Mouse (Mus musculus): Measurements from ENCODE around the gene Cd36. TPM values are rescaled to one million over a fixed set of nuclear protein-coding genes. Genes with fewer than 3 reads are reported as not detected.

Gene Cd36
- total RNA-seq, 2 experiments from 2014 or later: 2.1 to 3.3 TPM

DNA sequence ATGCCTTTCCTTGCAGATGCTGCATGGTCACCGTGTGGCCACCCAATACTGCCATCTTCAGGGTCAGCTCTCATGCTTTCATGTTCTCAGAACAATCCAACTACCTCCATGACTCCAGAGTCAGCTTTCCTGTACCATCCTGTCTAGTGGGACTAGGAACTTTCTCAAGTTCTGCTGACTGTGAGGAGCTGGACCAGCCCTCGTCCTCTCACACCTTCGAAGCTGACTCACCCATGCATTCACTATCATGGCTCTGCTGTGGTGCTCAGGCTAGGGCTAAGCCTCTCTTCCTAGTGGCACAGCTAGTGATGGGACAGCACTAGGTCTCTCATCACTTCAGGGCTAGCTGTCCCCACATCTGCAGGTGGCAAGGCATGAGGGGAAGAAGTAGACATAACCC is 30.7 kb downstream of the Cd36 start:
- DNase-seq: no peak

DNA sequence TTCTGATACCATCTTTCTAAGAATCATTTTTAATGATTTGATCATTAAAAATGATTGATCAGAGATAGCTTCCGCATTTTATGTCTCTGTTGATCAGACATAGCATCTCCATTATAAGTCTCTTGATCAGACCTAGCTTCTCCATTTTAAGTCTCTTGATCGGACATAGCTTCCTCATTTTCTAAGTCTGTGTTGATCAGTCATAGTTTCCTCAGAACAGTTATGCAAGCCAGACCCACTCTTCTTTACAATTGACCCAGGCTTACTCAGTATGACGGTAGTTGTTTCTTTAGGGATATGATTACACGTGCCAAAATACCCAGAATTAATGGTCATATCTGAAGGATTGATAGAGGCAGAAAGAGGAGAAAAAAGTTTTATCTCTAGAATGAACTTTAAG is 31.3 kb downstream of the Cd36 start:
- DNase-seq: no peak

DNA sequence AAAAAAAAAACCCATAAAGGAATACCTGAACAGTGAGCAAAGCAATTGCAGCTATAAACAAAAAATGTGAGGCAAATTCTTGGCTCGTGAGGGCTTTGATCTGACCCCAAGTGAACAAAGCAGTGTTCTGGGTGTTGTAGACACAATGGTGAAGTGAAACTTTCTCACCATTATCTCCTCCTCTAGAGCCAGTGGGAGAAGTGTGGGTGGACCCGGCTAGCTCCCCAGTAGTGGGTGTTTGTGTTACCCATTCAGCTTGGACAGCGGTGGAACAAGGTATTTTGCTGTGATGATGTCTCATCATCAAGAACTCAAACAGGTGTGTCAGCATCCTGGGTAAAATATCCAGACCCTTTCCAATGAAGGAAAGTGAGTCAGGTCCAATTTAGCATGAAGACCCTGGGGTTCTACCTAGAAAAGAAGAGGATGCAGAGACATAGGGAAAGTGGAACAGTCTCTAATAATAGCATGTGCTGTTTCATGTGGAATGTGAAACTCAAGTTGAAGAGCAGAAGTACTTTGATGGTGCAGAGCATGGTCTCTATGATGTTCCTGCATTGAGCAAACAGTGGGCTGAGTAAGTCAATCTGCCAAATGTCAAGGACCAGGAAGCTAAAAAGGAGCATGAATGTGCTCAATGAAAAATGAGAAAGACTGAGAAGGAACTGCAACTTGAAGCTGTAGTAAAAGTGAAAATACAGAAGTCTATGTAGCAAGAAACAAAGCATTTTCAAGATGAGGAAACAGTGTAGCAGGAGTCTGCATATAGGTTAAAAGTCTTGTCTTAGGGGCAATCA is 34.3 kb downstream of the Cd36 start:
- no peak for DNase-seq

DNA sequence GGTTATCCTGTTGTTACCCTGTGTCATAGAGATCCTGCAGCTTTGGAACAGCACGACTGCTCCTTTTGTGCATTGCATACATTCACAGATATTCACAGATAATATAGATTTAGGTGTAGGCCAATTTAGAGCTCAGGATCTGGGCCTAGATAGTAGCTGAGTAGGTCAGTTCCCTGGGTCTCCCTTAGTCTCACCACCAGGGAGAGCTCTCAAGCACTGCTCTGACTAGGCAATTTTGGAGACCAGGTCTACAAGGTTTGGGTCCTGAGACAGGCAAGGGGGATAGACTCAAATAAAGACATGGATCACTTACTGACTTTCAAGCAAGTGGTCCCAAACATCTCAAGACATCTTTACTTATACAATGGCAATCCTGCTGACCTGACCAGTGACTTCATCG is 38.0 kb downstream of the Cd36 start:
- no peak for DNase-seq

DNA sequence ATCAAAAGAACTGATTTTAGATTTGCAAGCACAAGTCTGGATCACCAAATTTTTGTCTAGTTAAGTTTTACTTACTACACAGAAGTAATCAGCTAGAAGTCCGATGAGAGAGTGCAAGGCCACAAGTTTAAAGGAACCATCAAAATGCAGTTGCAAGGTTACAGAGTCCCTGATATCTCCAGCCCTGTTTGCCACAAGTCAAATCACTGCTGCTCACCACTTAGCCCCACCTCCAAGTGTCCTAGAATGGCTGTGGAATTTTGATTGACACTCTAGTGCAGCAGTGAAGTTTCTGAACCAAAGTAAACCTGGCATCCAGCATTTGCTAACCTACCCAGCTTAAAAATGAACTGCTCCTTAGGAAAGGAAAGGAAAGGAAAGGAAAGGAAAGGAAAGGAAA is 39.0 kb downstream of the Cd36 start:
- DNase-seq: no peak

DNA sequence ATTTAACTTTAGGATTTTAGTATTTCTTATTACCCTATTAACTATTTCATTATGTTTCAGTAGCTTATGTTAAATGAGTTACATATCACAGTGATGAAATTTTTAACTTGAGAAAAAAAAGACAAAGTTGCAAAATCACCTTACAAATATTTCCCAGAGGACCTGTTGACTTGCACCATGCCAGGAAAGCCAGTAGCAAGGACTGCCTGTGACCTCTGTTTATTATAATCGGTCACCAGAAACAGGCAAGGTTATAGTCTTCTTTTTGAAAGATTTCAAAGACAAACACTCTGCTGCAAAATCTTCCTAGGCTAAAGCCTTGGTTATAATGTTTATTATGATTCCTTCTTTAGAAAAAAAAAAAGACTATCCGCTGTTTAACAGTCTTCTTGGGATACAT is 39.9 kb downstream of the Cd36 start:
- DNase-seq: no peak

DNA sequence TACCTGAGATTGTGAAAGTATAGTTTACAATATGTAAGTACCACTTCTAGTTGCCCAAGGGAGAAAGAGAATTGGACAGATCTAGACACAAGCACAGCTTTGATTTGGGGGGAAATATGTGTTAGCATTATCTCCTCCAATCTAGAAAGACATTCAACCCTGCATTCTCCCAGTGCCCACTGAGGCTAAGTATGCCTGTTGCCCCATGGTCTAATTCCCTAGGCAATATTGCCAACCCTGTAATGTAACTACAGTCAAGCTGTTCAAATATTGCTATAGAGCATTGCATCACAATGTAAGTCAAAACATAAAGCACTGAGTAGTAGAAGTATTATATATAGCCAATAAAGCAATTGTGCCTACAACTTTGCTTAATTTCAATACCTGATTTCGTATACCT is 40.3 kb downstream of the Cd36 start:
- DNase-seq: no peak

DNA sequence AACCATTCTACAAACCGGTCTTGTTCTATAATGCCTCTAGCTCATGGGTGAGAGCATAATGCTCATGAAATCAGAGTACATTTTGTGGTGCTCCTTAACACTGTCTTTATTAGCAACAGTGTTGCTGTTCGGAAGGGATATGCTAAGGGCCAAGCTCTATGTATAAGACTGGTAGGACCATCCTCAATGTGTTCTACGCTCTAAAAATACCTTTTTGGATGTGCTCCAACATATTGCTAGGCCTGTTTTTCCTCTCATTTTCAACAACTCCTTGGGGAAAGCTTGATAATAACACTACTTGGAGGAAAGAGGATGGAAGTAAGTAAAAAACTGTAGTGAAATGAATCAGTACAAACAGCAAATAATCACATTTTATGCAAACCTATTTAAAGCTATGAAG is 44.7 kb downstream of the Cd36 start:
- no peak for DNase-seq

DNA sequence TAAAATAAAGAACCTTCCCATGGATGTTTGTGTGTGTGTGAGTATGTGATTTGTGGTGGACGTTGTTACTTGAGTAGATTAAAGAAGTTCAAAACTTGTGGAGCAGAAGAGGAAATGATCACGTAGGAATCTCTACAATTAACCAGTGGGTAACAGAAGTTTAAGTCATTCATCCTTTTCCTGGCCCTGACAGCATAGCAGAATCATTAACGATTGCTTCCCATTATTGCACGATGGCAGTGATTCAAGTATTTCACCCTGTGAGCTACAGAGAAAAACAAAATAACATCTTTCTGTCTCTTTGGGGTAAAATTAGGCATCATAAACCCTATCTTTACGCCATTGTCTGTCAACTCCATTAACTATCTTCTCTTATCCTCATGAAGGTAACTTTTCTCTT is 45.3 kb downstream of the Cd36 start:
- DNase-seq: no peak

DNA sequence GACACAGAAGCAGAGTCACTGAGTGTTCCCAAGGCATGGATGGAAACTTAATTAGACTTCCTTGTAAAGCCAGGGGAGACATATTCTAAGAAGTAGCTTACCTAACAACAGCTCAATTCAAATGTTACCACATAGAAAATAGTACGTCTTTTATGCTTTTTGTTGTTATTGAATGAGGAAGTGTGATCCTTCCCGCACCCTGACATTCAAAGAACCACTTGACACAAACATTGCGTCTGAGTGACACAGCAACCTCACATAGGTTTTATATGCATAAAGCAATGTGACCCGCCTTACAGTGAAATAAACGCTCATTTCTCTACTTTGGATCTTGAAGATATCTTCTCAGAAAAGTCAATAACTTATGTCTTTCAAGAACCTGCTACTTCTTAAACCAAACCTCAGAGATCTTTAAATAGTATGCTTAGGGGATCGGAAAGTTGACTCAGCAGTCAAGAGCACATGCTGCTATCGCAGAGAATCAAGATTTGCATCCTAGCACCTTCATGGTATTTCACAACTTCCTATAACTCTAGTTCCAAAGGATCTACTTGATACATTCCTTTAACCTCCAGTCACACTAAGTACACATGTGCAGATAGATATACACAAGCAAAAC is 46.4 kb downstream of the Cd36 start:
- DNase-seq: no peak

DNA sequence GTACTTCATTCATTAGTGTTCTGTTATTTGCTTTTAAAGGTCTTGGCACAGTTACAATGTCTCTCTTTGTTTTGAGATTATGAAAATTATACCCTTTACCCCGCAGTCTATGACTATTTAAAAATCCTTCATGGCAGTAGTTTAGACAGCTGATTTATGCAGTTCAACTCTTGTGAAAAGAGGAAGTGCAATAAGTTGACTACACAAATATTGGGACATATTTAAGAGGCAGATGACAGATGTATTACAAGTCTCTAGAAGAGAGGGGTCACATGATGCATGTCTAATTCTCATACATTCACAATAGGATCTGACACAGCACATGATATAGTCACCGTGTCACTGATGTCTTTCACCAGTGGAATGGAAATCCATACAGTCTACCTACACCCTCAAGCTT is 49.1 kb downstream of the Cd36 start:
- no peak for DNase-seq

DNA sequence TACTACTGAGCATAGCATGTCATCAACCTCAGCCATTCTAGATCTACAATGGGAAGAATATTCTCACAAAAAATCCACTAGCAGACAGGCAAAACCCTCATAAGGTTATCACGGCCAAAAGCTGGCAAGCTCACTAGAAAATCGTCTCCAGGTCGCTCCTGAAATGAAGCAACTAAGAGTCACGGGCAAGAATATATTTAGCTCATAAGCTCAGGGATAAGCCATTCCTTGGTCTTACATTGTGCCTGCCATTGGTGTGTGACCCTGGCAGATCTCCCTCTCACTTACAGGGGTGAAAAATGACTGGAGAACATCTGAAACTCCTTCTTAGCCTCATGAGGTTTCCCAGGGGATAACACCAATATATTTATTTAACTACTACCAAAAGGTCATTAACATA is 52.2 kb downstream of the Cd36 start:
- DNase-seq: no peak

DNA sequence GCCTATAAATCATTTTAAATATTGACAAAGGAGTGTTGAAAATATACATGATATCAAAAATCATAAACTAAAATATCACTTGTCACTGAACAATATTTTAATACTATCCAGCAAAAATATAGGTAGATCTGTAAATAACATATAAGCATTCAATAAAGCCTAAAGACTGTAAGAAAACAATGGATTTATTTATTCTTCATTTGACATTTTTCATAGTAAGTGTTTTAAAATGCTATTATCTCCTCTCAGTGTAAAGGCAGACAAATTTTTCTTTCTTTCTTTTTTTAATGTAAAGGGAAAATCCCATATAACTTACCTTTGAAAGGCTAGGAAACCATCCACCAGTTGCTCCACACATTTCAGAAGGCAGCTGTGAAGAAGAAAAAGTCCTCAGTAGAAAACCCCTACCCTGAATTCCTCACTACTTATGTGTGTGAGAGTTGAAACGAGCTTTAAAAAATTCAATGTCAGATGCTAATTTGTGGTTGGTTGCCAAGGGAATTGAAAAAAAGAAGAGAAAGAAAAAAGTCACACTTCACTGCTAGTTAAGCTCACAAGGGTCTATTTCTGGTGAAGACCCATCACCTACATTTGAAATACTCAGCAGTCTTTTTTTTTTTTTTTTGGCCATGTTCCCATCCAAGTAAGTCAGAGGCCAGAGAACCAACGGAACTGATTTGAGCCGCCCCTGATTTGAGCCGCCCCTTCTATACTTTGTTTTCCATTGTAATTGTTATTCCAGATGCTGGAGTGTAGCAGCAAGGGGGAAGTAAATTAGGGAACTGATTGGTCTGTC is 53.1 kb downstream of the Cd36 start:
- no peak for DNase-seq

DNA sequence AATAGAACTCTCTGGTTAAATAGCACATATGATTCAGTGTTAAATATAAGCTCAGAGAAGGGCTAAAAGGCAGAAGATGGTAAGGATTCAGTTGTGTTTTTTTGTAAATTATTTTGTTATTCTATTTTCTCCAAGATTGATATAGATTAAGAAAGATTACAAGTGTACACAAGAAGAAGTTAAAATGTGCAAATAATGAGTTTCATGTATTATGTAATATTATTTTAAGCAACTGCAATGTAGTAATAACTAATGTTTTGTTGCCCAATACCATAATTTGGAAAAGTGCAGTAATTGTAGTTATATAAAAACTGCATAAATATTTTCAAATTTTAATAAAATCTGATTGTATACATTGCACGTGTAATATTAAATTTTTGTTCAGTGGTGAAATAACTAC is 54.8 kb downstream of the Cd36 start:
- no peak for DNase-seq

DNA sequence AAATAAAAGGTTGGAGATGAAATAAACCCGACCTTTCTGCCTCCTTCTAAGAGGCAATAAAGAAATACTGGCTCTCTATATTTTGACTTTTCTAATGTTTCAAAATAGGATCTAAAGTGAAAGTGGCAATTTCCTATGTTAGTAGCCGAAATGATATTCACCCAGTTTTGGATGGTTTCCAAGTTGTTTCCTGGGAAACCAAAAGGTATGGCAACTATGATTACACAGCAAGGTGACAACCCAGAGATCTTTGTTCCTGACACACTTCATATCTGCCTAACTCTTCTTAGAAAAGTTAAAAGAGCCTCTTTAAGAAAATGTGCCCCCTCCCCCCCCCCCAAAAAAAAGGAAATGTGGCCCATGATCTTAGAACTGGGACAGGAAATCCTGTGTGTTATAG is 58.1 kb downstream of the Cd36 start:
- no peak for DNase-seq

DNA sequence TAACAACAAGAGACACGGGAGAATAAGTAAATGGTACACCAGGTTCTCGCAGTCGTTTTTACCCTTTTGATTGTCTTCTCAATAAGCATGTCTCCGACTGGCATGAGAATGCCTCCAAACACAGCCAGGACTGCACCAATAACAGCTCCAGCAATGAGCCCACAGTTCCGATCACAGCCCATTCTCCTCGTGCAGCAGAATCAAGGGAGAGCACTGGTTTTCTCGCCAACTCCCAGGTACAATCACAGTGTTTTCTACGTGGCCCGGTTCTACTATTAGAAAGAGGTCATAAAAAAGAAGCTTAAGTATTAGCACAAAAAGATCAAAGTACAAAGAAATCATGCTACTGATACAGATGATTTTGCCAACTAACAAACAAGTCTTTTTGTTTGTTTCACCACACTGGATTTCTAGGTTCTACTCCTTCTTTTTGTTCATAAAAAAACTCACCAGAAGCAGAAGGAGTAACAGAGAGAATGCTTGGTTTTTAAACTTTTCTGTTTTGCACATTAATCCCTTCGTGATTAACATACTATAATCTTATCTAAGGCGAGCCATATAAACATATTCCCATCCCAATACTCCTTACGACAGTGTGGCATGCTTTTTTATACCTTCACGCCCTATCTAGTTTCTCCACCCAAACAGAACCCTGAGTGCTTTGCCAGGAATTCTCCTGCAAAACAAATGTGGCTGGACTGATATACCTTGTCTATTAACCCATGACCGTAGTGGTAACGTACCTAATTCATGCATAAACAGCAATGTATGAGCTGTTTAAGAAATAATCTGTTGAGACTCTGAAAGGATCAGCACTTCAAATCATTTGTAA is 59.7 kb downstream of the Cd36 start:
- no peak for DNase-seq

DNA sequence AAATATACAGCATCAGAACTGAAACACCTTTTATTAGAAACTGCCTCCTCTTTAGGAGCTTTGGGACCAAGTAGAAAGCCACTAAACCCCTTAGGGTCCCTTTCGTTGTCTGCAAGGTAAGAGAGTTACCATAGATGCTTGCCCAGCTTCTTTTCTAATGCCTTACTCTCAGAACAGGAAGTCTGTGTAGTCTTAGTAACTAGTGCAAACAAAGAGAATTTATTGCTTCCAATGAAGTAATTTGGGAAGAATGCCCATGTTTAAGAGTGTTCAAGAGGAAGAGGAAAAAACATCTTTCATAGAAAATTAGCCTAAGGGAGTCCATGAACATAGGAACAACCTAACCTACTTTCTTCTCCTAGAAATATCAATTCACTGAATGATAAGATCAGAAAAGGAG is 67.2 kb downstream of the Cd36 start:
- DNase-seq: no peak

DNA sequence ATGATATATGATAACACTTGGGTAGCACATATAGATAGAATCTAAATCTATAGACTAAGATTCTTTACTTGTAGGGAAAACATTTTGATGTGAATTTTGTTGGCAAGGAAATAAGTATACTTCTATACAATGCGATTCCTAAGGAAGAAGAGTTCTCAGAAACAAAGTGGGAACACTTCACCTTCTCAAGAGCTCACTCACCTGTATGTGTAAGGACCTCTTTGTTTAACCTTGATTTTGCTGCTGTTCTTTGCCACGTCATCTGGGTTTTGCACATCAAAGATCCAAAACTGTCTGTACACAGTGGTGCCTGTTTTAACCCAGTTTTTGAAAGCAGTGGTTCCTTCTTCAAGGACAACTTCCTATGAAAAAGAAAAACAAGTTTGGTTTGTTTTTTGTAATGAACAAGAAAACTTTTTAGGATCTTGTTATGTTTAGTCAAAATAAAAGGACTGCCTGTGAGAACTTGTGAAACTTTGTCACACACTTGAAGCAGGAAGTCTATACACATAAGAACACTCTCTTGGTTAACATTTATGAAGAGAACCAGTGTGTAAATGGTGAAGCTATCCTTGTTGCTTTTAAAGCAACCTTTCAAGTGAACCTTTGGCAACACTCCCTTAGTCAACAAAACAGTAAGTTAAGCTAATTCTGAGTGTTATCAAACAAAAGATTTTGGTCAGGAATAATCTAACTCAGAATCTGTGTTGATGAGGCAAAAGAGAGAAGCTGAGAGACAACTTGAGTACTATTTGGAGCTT is 68.2 kb downstream of the Cd36 start:
- DNase-seq: no peak

DNA sequence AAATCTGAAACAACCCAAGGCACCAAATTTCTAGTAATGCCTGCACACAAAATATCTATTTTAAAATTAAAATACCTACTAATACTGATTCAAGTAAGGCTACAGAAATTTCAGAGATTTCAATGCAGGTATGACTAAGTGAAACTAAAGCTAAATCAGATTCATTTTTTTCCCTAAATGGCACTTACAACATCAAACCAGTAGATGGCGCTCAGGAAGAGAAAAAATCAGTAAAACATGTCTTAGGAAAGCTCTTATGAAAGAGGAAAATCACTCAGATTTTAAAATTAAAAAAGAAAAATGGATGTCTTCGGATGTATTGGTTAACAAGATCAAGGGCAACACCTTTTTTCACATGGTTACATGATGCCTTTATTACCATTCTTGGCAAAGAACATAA is 72.4 kb downstream of the Cd36 start:
- no peak for DNase-seq

DNA sequence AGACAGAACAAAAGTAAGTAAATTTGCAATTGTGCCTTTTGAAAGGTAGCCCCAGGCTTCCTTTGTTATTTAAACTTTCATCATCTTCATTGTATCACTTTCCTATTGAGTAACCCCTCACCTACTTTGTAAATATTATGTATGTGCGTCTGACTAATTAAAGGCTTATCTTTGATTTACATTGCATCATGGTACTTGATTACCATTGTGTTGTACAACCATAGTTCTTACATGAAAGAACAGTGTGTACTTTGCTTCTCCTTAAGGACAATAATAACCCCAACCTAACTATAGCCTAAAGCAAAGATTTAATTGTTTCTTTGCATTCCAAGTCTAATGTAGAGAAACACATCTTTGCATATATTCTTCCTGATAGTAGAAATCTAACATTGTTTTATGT is 78.3 kb downstream of the Cd36 start:
- no peak for DNase-seq

DNA sequence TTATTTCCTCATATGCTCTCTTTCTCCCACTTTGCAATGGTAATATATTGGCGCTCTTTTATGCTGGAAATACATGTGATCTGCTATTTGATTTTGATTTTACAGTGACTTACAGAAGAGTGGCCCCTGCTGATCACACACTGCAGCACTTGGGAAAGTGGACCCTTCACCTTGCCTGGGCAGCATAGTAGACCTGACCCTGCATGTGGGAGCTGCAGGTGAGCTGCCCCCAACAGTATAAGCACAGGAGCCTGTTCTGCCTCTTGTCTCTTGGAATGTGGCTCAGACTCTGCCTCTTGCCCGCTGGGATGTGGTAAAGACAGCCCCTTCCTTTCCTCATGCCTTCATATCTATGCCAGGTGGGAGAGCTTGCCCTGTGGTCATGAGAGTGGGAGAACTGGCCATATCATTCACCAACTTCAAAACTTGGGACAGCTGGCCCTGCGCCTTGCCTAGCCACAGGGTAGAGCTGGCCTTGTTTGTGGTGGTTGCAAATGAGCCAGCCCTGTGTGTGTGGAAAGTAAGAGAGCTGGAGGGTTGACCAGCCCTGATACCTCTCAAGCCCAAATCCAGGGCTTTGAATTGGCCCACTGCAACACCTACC is 81.7 kb downstream of the Cd36 start:
- DNase-seq: no peak

DNA sequence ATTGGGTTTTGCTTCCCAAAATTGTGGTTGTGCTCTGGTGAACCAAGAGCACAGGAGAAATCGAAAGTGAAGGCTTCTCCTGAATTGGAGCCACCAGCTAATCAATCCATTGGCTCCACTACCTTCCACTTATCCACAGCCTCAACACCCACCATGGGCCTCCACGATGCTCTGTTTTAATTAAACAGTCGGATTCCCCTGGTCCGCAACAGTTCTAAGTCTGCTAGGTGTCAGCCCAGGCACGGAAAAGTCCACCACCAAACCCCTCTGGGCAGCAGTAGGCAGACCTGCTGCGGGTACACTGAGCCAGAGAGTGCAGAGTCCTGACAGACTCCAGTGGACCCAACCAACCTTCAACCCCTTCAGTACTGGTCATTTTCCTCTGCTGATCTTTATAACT is 112.0 kb downstream of the Cd36 start:
- no peak for DNase-seq

Measured in layer of hippocampus, postnatal 36 days (tissue).